Mouse (Mus musculus) lung, adult 2 months (tissue): ENCODE measurements at regions not wholly inside any gene's neighbourhood (a gene's known extent, or its start where the extent isn't known, plus 50 kb on each side); places are given as distances from the start of the nearest gene placed in this dataset.

Experiments
- DNase-seq: peaks from one replicate; pipeline ENCODE4 v3.0.0; 2022
- H3K4me1 ChIP-seq: fragments of 200-500 bp; 2 replicates; pipeline ENCODE4 v1.6.1; 2011; ENCODE audit warnings: low read length; ENCODE audit not compliant: control insufficient read depth, insufficient read depth
- H3K4me3 ChIP-seq: fragments of 200-500 bp; replicated peaks from 2 replicates; pipeline ENCODE3; 2011; ENCODE audit warnings: low read depth, mild to moderate bottlenecking, control low read depth, low read length; ENCODE audit errors: extremely low read depth
- CTCF ChIP-seq: fragments of 200-500 bp; IDR thresholded peaks from 2 replicates; pipeline ENCODE4 v1.5.1; 2011; ENCODE audit warnings: mild to moderate bottlenecking, low read length, control low read depth; ENCODE audit not compliant: insufficient read depth
- POLR2A ChIP-seq: fragments of 200-500 bp; IDR thresholded peaks from 2 replicates; pipeline ENCODE4 v1.6.1; 2011; ENCODE audit warnings: low read depth, mild to moderate bottlenecking, control low read depth, low read length, borderline replicate concordance; ENCODE audit errors: extremely low read depth
- WGBS: fragments of 180-500 bp; shearing (Covaris S2); methylation state at CpG from one replicate; pipeline ENCODE4 v1.1.7; 2018; 5-methylcytosine and 5-hydroxymethylcytosine counted together

GRCm38 (mm10) chr8:26688035-26688434 is 289.1 kb upstream of the Zfp703 start:
- no peak for DNase-seq
- no peaks in the 10 kb centered on the region for H3K4me1 ChIP-seq
- H3K4me3 ChIP-seq = no peak overlapping the region
- 50% methylated on average over 4 of the region's 4 CpGs for WGBS
- no peak for TF ChIP-seq POLR2A
- TF ChIP-seq CTCF = no peak

- 65% methylated on average over 5 of the region's 5 CpGs for WGBS
- DNase-seq = no peak
Measured at GRCm38 (mm10) chr8:26688745-26689478, 288.2 kb upstream of the Zfp703 start.

DNA sequence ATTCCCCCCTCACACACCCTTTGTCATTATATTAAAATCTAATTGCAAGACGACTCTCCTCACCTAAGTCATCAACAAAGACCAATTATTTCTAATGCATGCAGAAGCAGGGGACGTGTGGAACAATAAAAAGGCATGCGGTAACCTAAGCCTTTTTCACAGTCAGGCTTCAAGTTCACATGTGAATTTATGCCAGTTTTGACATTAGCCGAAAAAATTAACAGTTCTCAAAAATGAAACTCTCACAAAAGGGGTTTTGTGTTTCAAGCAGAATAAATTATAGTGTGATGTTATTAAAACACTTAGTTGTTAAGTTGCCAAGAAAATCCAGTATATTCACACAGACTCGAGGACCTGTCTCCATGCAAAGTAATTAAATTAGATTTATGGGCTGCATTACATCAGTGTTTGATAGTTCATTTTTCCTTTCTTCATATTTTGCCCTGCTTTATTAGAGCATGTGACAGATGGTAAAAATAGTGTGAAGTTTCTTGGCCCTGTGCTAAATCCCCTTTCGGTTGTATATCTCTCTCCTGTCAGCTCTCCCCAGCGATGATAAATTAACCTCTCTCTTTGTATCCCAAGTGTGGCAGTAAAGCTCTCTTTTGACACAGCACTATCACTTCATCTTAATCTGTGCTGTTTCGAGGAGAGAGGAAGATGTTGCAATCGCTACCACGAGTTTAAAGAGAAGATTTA is 287.5 kb upstream of the Zfp703 start:
- TF ChIP-seq POLR2A (no peak), CTCF (no peak)
- WGBS = 42% methylated on average over 10 of the region's 10 CpGs
- no peaks in the 10 kb centered on the region for H3K4me1 ChIP-seq
- DNase-seq = no peak
- H3K4me3 ChIP-seq = no peak overlapping the region

More at GRCm38 (mm10) chr8:26688745-26689478, 288.2 kb upstream of the Zfp703 start:
- no peak for TF ChIP-seq CTCF
- TF ChIP-seq POLR2A = no peak
- H3K4me1 ChIP-seq = no peaks in the 10 kb centered on the region
- H3K4me3 ChIP-seq = no peak overlapping the region

- Histone ChIP-seq H3K4me1 (no peaks in the 10 kb centered on the region), H3K4me3 (no peak overlapping the region)
- no peak for DNase-seq
- WGBS = 41% methylated on average over 6 of the region's 6 CpGs
- TF ChIP-seq POLR2A (no peak), CTCF (no peak)
Measured at GRCm38 (mm10) chr8:26690178-26690735, 286.9 kb upstream of the Zfp703 start.

DNA sequence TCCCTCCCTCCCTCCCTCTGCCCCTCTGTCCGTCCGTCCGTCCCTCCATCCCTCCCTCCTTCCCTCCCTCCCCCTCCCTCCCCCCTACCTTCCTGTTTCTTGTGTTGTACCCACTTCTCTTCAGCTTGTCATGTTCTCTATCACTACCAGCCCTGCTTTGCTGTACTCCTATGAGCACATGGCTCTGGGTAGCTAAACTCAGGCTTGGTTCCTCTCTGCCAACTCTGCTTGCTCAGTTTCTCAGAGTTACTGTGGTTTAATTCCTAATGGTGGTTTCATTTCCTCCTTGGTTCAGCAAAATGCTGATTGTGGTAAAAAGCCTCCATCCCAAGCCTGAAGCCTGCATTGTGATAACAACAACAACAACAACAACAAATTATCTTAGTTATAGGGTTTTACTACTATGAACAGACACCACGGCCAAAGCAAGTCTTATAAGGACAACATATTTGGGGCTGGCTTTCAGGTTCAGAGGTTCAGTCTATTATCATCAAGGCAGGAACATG is 279.5 kb upstream of the Zfp703 start:
- TF ChIP-seq POLR2A = no peak
- TF ChIP-seq CTCF = no peak
- DNase-seq = no peak
- no peaks in the 10 kb centered on the region for H3K4me1 ChIP-seq
- WGBS = 83% methylated on average over 1 of the region's 4 CpGs
- H3K4me3 ChIP-seq = no peak overlapping the region

GRCm38 (mm10) chr8:26698580-26698979 is 278.5 kb upstream of the Zfp703 start:
- TF ChIP-seq POLR2A (no peak), CTCF (no peak)

DNA sequence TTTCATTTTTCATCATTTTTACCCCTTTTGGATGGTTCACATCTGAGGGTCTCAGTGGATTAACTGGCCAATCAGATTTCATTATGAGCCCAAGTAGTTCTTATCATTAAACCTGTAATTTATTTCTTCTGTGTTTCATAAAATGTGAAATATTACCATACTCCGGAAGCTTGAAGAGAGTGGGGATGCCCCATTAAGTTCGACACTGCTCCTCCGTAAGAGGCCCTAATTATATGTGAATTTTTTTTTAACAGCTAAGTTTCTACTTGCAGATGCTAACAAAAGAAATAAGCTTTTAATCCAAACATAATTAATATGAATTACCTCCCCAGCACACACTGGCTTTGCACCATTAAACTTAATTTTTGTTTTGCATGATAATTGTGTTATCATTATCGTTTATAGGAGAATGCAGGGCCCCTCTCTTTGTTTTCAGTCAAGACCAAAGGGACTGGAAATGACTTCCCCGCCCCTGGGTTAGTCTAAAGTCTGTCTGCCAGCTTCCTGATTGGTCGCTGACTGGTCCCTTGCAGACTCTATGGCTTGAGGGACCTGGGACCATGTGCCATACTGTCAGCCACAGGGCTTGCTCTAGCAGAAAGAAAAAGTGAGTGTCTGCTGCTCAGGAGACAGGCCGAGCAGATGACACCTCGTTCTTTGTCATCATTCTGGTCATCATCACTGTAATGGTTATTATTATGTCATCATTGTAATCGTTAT is 270.9 kb upstream of the Zfp703 start:
- TF ChIP-seq POLR2A (no peak), CTCF (no peak)
- 57% methylated on average over 9 of the region's 9 CpGs for WGBS

More at GRCm38 (mm10) chr8:26698580-26698979, 278.5 kb upstream of the Zfp703 start:
- H3K4me3 ChIP-seq = no peak overlapping the region
- WGBS = 20% methylated on average over 7 of the region's 7 CpGs
- H3K4me1 ChIP-seq = no peaks in the 10 kb centered on the region
- DNase-seq = peak; percentile 20

DNA sequence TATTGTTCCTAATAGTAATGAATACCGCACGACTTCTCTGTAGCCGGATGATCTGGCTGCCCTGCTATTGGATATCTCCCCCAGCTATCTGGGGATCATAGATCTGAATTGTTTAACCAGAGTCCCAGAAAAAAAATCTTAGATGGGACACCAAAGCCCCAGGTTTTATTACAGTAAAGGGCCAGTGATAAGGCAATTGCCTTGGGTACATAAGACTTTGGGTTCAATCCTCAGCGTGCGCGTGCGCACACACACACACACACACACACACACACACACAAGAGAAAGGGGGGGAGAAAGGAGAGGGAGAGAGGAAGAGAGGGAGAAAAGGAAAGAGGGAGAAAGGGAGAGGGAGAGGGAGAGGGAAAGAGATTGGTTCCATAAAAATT is 270.4 kb upstream of the Zfp703 start:
- DNase-seq = no peak
- WGBS = 85% methylated on average over 7 of the region's 7 CpGs
- Histone ChIP-seq H3K4me1 (no peaks in the 10 kb centered on the region), H3K4me3 (no peak overlapping the region)
- TF ChIP-seq POLR2A = no peak
- no peak for TF ChIP-seq CTCF

More for the DNA sequence above, 270.9 kb upstream of the Zfp703 start:
- DNase-seq = no peak
- H3K4me1 ChIP-seq = no peaks in the 10 kb centered on the region
- H3K4me3 ChIP-seq = no peak overlapping the region

GRCm38 (mm10) chr8:26713836-26714235 is 263.3 kb upstream of the Zfp703 start:
- DNase-seq = no peak
- TF ChIP-seq POLR2A (no peak), CTCF (no peak)
- Histone ChIP-seq H3K4me1 (no peaks in the 10 kb centered on the region), H3K4me3 (no peak overlapping the region)
- 88% methylated on average over 8 of the region's 8 CpGs for WGBS
